Mouse (Mus musculus): ENCODE data around the gene Zfp276.

DNA sequence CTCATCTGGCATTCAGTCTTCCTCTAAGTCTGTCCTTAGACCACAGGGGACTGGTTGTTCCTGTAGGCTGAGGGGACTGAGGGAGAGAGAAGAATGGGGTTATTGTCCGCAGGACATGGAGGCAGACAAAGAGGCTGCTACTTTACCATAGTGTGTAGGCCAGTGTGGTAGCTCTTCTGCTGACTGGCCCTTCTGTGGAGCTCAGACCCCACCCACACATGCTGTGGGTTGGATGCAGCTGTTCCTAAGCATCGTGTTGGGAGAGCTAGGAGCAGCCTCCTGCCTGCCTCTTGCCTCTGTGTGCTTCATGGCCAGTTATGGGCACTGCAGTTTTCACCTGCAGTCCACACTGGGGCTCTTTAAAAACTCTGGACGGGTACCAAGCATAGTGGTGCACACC, 3.1 kb downstream of the Zfp276 start:
- TF ChIP-seq CTCF (IDR thresholded peaks at IDR 0.05; ENCODE audit: control insufficient read depth, insufficient read depth, insufficient read length), result no peak
- peak; percentile 51 for TF ChIP-seq MYOD1 (IDR thresholded peaks at IDR 0.05; ENCODE audit: control insufficient read depth, insufficient read length, low read depth)

All from C2C12 (cell line).